Mouse (Mus musculus) brain, embryonic 14.5 days (tissue): Measurements from ENCODE around the gene Myo1g. TPM values are rescaled to one million over a fixed set of nuclear protein-coding genes. Genes with fewer than 3 reads are reported as not detected.
"Not testable (repeated sequence)": the region's sequence is repeated elsewhere in the genome, so short reads cannot be mapped to it uniquely, and the experiment has no call there.

Source experiments
- DNase-seq: peaks from one replicate; pipeline ENCODE4 v3.0.0-alpha.2; 2011; ENCODE audit warnings: low read depth
- CTCF ChIP-seq: fragments of 200-500 bp; IDR thresholded peaks from 2 replicates; pipeline ENCODE4 v1.5.1; 2012; ENCODE audit warnings: inconsistent platforms, mild to moderate bottlenecking, moderate library complexity, borderline replicate concordance; ENCODE audit not compliant: insufficient read depth, insufficient read length; ENCODE audit errors: extremely low read depth
- POLR2A ChIP-seq: fragments of 200-500 bp; IDR thresholded peaks from 2 replicates; pipeline ENCODE4 v1.6.1; 2012; ENCODE audit warnings: mild to moderate bottlenecking, inconsistent platforms, borderline replicate concordance; ENCODE audit not compliant: poor library complexity, insufficient read depth, insufficient read length, severe bottlenecking; ENCODE audit errors: extremely low read depth
- polyA plus RNA-seq: library from polyadenylated mRNA; depleted of rRNA; stranded (reverse); fragments of >200 nt; gene quantifications from 2 replicates; pipeline ENCODE4 v1.2.3, GENCODE M21; 2012

Myo1g gene
- polyA plus RNA-seq, 1 experiment: 0.56 TPM

DNA sequence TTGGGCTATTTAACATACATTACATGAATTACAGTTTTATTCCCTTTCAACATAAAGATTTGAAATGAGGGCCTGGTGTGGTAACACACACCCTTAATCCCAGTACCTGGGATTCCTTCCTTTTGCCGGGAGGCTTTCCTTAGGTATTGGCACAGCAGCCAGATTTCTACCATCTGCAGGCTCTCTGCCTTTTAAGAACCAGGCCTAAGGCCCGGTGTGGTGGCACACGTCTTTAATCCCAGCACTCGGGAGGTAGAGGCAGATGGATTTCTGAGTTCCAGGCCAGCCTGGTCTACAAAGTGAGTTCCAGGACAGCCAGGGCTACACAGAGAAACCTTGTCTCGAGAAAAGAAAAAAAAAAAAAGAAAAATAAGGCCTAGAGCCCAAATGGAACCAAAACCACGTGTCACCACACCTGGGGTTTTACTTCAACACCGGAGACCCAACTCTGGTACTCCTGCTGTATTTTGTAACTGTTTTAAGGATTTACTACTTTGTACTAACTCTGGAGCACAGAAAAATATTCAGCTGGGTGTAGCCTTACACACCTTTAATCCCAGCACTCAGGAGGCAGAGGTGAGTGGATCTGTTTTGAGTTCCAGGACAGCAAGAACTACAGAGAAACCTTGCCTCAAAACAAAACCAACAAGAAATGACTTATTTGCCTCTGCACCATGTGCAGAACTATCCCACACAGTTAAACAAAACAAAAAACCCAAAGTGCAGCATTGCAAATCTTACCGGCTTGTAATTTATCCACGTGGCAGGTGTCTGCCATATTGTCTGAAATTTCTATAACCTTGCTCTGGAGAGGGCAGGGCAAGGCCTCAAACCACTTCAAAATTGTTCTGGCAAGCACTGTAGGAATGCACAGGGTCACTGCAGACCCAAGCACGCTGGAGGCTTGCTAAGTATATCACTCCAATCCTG lies 6.8 kb upstream of the Myo1g start:
- no peak for TF ChIP-seq CTCF
- TF ChIP-seq POLR2A: no peak
- peak; percentile 4 for DNase-seq

DNA sequence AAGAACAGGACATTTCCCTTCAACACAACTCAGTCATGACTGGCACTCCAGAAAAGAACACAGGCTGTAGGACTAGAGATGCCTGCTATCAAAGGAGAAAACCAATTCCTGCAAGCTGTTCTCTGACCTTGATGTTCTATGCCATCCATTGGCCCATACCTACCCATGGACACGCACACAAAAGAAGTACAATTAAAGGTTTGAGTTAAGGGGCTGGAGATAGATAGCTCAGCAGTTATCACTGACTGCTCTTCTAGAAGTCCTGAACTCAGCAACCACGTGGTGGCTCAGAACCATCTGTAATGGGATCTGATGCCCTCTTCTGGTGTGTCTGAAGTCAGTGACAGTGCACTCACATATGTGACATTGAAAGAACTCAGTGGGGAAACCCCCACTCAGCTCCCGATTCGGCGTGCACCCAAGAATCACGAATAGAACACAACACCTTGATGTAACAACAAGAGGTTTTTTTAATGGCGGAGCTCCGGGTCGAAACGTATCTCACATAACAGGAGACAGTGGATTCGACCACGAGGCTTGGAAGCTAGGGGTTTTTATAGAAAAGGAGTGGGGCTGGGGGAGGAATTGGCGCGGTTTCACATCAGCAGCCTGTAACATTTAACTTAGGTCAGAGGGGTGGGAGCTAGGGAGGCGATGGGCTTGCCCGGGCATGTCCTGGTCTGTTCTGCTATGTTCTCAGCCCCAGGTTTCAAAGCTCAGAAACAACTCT lies 5.9 kb upstream of the Myo1g start:
- DNase-seq: not testable (repeated sequence)

DNA sequence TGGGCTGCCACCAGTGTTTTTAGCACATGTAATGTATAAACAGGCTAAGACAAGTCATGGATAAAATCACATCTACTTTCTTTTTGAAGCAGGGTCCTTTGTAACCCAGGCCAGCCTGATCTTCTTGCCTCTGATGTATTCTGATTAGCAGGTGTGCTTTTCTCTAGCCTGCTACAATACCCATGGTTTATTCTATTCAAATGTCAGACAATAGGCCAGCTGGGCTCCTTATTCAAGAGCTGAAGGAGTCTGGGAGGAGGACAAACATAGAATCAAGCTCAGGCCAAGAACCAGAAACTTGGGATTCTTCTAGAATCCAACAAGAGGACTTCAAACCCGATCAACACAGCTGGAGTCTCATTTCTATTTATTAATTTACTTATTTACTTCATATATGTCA lies 4.5 kb upstream of the Myo1g start:
- TF ChIP-seq POLR2A (no peak), CTCF (no peak)
- peak; percentile 22 for DNase-seq

DNA sequence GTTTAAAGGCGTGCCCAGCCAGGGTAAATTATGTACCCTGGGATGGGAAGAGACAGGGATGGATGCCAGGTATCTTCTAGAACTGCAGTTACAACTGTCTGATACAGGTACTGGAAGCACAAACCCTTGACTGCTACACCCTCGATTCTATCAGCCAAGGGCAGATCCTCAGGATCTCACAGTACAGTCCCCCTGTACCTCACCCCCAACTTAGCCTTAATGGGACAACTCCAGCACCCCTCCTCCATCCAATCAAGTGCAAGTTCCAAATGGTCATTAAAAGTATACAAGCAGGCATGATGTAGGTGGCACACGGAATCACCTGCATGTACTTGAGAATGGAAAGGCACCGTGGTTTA lies 4.1 kb upstream of the Myo1g start:
- no peak for TF ChIP-seq POLR2A
- no peak for TF ChIP-seq CTCF
- DNase-seq: no peak

DNA sequence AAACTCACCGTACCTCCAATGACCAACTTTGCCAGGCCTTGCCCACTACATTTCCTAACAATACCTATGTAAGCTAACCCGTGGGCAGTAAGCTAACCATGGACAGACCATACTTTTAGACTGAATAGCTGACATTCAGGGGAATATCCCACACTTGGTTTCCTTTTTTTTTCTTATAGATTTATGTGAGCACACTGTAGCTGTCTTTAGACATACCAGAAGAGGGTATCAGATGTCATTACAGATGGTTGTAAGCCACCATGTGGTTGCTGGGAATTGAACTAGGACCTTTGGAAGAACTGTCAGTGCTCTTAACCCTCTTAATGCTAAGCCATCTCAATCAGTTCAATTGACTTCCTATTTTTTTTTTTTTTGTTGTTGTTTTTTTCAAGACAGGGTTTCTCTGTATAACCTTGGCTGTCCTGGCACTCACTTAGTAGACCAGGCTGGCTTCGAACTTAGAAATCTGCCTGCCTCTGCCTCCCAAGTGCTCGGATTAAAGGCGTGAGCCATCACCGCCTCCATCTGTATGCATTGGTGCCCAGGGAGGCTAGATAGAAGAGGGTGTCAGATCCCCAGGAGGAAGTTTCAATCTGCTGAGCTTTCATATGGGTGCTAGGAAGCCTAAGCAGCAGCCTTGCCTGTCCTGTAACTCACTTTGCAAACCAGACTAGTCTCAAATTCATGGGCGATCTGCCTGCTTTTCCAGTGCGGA lies 3.6 kb upstream of the Myo1g start:
- TF ChIP-seq POLR2A (no peak), CTCF (no peak)
- DNase-seq: no peak

DNA sequence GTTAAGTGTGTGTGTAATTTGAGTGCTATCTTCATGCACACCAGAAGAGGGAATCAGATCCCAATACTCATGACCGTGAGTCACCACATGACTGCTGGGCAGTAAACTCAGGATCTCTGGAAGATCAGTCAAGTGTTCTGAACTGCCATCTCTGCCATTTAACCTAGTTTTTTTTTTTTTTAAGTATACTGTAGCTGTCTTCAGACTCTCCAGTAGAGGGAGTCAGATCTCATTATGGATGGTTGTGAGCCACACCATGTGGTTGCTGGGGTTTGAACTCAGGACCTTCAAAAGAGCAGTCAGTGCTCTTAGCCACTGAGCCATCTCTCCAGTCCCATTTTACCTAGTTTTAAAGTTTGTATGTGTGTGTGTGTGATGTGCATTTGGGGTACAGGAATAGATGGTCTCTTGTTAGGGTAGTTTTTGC lies 2.9 kb upstream of the Myo1g start:
- TF ChIP-seq POLR2A (no peak), CTCF (no peak)
- DNase-seq: no peak

DNA sequence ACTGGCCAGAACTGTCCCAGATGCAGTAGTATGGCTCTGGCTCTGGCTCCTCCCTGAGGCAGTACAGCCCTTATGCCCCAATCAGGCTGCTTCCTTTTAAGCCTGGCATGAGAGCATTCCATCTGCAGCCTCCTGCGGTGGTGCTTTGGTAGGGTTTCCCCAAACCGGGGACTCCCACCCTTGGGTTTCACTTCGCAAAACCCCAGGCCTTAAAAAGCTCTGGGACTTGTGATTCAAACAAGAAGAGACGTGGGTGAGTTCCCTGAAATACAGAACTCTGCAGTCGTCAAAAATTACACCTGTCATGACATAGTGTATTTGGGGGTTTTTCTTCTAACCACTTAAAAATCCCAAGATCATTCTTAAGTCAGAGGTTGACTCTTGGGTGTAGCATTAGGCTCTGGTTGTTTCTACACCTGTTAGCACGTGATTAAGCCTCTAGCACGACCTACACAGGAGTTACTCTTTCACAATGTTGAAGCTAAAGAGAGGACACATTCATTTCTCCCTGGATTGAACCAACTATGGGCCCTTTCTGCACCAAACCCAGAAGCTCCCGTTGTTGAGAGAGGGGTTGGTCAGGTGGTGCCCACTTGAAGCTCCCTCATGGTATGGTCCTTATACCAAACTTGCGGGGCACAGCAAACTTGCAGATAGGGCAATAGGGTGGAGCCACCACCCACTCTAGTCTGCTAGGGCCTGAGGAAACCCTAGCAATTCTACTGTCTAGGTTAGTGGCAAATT lies 2.2 kb upstream of the Myo1g start:
- TF ChIP-seq CTCF: no peak
- TF ChIP-seq POLR2A: no peak
- DNase-seq: no peak

DNA sequence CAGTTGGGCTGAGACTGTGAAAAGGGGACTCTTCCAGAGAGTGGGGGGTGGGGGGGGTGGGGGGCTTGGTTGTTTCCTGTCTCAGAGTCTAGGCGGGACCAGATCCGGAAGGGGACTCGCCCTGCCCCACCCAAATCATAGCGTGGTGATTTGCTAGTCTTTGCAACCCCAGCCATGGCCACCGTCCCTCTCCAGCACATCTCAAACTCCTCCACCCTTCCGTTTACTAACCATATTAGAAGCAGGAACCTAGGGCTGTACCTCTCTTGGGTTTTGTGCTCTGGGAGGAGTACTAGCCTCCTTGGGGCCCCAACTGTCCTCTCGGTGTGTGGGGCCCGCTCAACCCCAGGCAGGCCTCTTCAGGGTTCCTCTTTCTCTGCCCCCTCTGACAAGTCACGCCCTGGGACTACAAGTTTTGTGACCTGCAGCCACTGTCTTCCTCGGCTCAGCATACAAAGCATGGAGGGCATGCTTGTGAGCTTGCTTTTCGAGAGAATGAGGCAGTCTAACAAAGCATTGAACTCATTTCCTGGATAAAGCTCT lies 1.2 kb downstream of the Myo1g start:
- DNase-seq: no peak
- no peak for TF ChIP-seq CTCF
- TF ChIP-seq POLR2A: no peak

GRCm38 (mm10) chr11:6514837-6515236 lies 5.9 kb downstream of the Myo1g start:
- TF ChIP-seq POLR2A (no peak), CTCF (no peak)
- peak; percentile 17 for DNase-seq

- DNase-seq: no peak
- no peak for TF ChIP-seq CTCF
Observed at GRCm38 (mm10) chr11:6508269-6508876, 12.4 kb downstream of the Myo1g start.
